Mouse (Mus musculus): ENCODE results near the gene Mnt. TPM values are rescaled to one million over a fixed set of nuclear protein-coding genes. Genes with fewer than 3 reads are reported as not detected.
A peak's percentile ranks its signal among the peaks of the same experiment; 100 is the strongest.
"Not testable (repeated sequence)": the region's sequence is repeated elsewhere in the genome, so short reads cannot be mapped to it uniquely, and the experiment has no call there.

Mnt gene
- 10.9 and 14.4 TPM in 2 replicates for polyA plus RNA-seq (2011; ENCODE audit: insufficient read length, low read depth, missing spikeins)

GRCm38 (mm10) chr11:74830256-74831161 lies at the start of gene Mnt:
TSS of gene Mnt (plus strand) at chr11:74830920.
- Histone ChIP-seq H3K4me3 (ENCODE audit: insufficient read depth, low read length) (peak within 1 kb of the TSS; percentile 85), H3K4me1 (ENCODE audit: control insufficient read depth, insufficient read depth, low read length) (peaks cover 10% of the 10 kb centered on the region), H3K27ac (ENCODE audit: insufficient read depth, low read length) (peak within 1 kb of the TSS; percentile 97)
- no peak for TF ChIP-seq CTCF (IDR thresholded peaks at IDR 0.05; ENCODE audit: borderline replicate concordance, insufficient read depth, low read length)
- TF ChIP-seq POLR2A (IDR thresholded peaks at IDR 0.05; ENCODE audit: low read depth, low read length): peak; percentile 63

- H3K4me3 ChIP-seq (ENCODE audit: insufficient read depth, low read length): no peak overlapping the region
- H3K27ac ChIP-seq (ENCODE audit: insufficient read depth, low read length): no peak overlapping the region
- no peaks in the 10 kb centered on the region for H3K4me1 ChIP-seq (ENCODE audit: control insufficient read depth, insufficient read depth, low read length)
- TF ChIP-seq POLR2A (IDR thresholded peaks at IDR 0.05; ENCODE audit: low read depth, low read length) (no peak), CTCF (IDR thresholded peaks at IDR 0.05; ENCODE audit: borderline replicate concordance, insufficient read depth, low read length) (no peak)
These were observed 37.8 kb upstream of the Mnt start for GRCm38 (mm10) chr11:74792874-74793273.

- no peaks in the 10 kb centered on the region for H3K4me1 ChIP-seq (ENCODE audit: control insufficient read depth, insufficient read depth, low read length)
- TF ChIP-seq CTCF (IDR thresholded peaks at IDR 0.05; ENCODE audit: borderline replicate concordance, insufficient read depth, low read length) (no peak), POLR2A (IDR thresholded peaks at IDR 0.05; ENCODE audit: low read depth, low read length) (no peak)
These were observed 30.1 kb upstream of the Mnt start for GRCm38 (mm10) chr11:74800658-74801057.

GRCm38 (mm10) chr11:74804081-74804627 lies 26.6 kb upstream of the Mnt start:
- H3K4me1 ChIP-seq (ENCODE audit: control insufficient read depth, insufficient read depth, low read length): no peaks in the 10 kb centered on the region
- TF ChIP-seq POLR2A (IDR thresholded peaks at IDR 0.05; ENCODE audit: low read depth, low read length): no peak
- no peak for TF ChIP-seq CTCF (IDR thresholded peaks at IDR 0.05; ENCODE audit: borderline replicate concordance, insufficient read depth, low read length)
- H3K4me3 ChIP-seq (ENCODE audit: insufficient read depth, low read length): no peak overlapping the region
- H3K27ac ChIP-seq (ENCODE audit: insufficient read depth, low read length): no peak overlapping the region

More at GRCm38 (mm10) chr11:74800658-74801057, 30.1 kb upstream of the Mnt start:
- Histone ChIP-seq H3K4me3 (ENCODE audit: insufficient read depth, low read length) (no peak overlapping the region), H3K27ac (ENCODE audit: insufficient read depth, low read length) (no peak overlapping the region)

GRCm38 (mm10) chr11:74807246-74807882 lies 23.4 kb upstream of the Mnt start:
- H3K4me3 ChIP-seq (ENCODE audit: insufficient read depth, low read length): no peak overlapping the region
- H3K4me1 ChIP-seq (ENCODE audit: control insufficient read depth, insufficient read depth, low read length): no peaks in the 10 kb centered on the region
- TF ChIP-seq CTCF (IDR thresholded peaks at IDR 0.05; ENCODE audit: borderline replicate concordance, insufficient read depth, low read length): no peak
- TF ChIP-seq POLR2A (IDR thresholded peaks at IDR 0.05; ENCODE audit: low read depth, low read length): no peak
- H3K27ac ChIP-seq (ENCODE audit: insufficient read depth, low read length): no peak overlapping the region

- Histone ChIP-seq H3K4me1 (ENCODE audit: control insufficient read depth, insufficient read depth, low read length) (no peaks in the 10 kb centered on the region), H3K27ac (ENCODE audit: insufficient read depth, low read length) (no peak overlapping the region), H3K4me3 (ENCODE audit: insufficient read depth, low read length) (no peak overlapping the region)
- no peak for TF ChIP-seq CTCF (IDR thresholded peaks at IDR 0.05; ENCODE audit: borderline replicate concordance, insufficient read depth, low read length)
- no peak for TF ChIP-seq POLR2A (IDR thresholded peaks at IDR 0.05; ENCODE audit: low read depth, low read length)
These were observed 22.4 kb upstream of the Mnt start for GRCm38 (mm10) chr11:74808251-74808853.

- Histone ChIP-seq H3K4me1 (ENCODE audit: control insufficient read depth, insufficient read depth, low read length) (no peaks in the 10 kb centered on the region), H3K4me3 (ENCODE audit: insufficient read depth, low read length) (no peak overlapping the region), H3K27ac (ENCODE audit: insufficient read depth, low read length) (no peak overlapping the region)
- TF ChIP-seq CTCF (IDR thresholded peaks at IDR 0.05; ENCODE audit: borderline replicate concordance, insufficient read depth, low read length) (no peak), POLR2A (IDR thresholded peaks at IDR 0.05; ENCODE audit: low read depth, low read length) (no peak)
These were observed 20.6 kb upstream of the Mnt start for GRCm38 (mm10) chr11:74810134-74810533.

GRCm38 (mm10) chr11:74811027-74811426 lies 19.7 kb upstream of the Mnt start:
- not testable (repeated sequence) for H3K27ac ChIP-seq (ENCODE audit: insufficient read depth, low read length); H3K4me1 ChIP-seq (ENCODE audit: control insufficient read depth, insufficient read depth, low read length); H3K4me3 ChIP-seq (ENCODE audit: insufficient read depth, low read length)

- H3K4me3 ChIP-seq (ENCODE audit: insufficient read depth, low read length): no peak overlapping the region
- H3K27ac ChIP-seq (ENCODE audit: insufficient read depth, low read length): no peak overlapping the region
- no peaks in the 10 kb centered on the region for H3K4me1 ChIP-seq (ENCODE audit: control insufficient read depth, insufficient read depth, low read length)
- no peak for TF ChIP-seq POLR2A (IDR thresholded peaks at IDR 0.05; ENCODE audit: low read depth, low read length)
- no peak for TF ChIP-seq CTCF (IDR thresholded peaks at IDR 0.05; ENCODE audit: borderline replicate concordance, insufficient read depth, low read length)
These were observed 19.2 kb upstream of the Mnt start for GRCm38 (mm10) chr11:74811538-74811937.

All from embryonic fibroblast, embryonic 13.5 days (primary cell).